Mouse (Mus musculus): Measurements from ENCODE around the gene Gtf2a1l.
A peak's percentile ranks its signal among the peaks of the same experiment; 100 is the strongest.

Gene Gtf2a1l

DNA sequence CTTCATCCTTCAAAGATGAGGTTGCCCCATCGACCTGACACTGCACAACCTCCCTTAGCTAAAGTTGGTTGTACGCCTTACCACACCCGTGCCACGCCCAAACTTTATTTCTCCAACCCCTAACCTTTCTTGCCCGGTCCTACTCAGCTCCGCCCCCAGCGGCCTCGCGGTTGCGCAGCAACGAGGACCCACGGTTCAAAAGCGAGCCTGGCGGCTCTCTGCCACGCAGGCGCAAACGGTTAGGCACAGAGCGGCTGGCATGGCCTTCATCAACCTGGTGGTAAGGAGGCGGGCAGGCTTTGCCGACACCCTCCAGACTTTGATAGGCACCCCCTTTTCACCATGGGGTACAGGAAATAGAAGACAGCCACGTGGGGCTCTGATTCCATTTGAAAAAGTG lies at the start of gene Gtf2a1l:
Gene Gtf2a1l (plus strand): TSS at position 209 of the 400 bp plus-strand sequence.
- peak; percentile 6 for DNase-seq (ENCODE audit: low spot score)

DNA sequence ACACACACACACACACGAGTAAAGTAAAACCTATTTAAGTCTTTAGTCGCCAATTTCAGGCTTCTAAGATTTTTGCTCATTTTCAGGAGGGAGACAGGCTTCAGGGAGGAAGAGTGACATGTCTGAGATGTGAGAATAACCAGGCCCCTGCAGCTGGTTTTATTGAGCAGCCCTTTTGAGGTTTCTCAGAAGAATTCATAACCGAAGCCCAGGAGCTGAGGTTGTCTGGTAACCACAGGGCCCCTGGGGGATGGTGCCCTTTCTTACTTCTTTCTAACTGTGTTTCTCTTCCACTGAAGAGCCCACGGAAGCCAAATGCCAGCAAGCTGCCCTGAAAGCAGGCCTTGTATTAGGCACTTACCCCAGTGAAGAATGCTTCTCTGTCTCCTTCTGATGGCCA lies 47.5 kb upstream of the Gtf2a1l start:
- DNase-seq (ENCODE audit: low spot score) = no peak

DNA sequence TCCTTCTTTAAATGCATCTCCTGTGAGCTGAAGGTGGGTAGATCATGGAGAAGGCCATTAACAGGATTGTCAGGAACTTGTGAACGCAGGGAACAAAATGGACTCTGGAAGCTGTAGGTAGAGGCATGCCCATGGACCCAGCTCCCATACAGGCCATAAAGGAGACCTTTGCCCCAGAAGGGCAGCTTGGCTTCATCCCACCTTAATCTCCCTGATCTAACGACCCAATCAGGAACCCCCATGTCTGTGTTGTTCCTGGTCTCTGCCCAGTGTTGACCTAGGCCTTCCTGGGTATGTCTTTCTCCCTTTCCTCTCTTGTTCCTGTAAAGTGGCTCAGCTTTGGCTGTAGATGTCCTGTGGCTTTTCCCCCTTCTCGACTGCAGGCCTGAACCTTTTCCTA lies 47.1 kb upstream of the Gtf2a1l start:
- DNase-seq (ENCODE audit: low spot score) = no peak

DNA sequence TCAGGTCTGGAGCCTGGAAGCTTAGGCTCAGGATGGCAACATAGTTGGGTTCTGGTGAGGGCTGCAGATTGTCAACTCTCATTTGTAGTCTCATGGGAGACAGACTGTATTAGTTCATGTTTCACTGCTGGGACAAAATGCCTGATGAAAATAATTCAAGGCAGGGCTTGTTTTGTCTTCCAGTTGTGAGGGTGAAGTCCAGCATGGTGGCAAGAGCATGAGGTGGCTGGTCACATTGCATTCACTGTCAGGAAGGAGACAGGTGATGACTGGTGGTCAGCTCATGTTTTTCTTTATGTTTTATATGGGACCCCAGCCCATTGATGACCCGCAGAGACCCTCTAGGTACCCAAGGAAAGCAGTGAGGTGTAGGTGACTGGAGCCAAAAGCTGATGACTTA lies 45.7 kb upstream of the Gtf2a1l start:
- DNase-seq (ENCODE audit: low spot score) = no peak

DNA sequence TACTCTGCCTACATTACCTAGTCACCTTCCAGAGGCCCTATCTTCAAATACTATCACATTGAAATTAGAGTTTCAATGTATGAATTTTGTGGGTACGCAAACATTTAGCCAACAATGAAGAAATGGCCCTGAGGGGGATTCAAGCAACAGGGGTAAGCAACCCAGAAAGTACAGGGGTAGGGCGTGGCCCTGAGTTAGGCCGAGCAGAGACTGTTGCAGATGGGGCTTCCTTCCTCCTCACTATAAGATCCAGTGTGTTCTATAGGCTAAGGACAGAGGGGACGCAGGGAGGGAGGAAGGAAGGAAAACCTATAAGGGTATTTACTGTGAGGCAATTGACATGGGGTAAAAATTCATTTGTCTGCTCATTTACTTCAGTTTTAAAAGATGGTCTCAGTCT lies 44.1 kb upstream of the Gtf2a1l start:
- no peak for DNase-seq (ENCODE audit: low spot score)

DNA sequence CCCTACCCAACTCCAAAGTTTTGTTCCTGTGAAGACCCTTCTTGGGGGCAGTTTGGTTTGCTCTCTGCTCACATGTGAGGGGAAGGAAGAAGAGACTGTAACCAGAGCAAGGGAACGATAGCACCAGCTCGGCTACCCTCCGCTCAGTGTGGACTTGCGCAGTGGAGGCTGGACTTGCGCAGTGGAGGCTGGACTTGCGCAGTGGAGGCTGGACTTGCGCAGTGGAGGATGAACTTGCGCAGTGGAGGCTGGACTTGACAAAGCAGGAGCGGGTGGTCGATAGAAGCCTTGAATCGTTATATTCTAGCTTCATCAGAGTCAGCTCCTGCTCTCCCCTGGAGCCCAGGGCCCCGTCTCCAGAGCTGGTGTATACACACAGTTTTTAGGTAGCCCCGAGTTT lies 43.1 kb upstream of the Gtf2a1l start:
- DNase-seq (ENCODE audit: low spot score) = no peak

DNA sequence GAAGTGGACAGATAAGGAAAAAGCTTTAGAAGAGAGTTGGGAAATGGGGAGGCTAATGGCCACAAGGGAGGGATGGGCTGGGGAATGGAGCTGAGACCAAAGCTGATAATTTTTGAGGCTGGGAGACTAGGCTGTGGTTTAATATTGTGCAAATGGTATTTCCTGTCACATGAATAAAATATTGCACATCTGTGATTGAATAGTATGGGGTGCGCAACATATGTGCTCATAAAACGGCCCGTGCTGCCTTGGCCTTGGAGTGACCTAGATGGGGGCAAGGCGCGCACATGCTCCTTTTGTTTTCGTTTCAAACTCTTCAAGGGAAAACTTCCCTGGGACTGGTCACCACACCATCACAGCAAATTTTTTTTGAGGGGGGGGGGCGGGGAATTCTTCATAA lies 42.5 kb upstream of the Gtf2a1l start:
- DNase-seq (ENCODE audit: low spot score) = no peak

DNA sequence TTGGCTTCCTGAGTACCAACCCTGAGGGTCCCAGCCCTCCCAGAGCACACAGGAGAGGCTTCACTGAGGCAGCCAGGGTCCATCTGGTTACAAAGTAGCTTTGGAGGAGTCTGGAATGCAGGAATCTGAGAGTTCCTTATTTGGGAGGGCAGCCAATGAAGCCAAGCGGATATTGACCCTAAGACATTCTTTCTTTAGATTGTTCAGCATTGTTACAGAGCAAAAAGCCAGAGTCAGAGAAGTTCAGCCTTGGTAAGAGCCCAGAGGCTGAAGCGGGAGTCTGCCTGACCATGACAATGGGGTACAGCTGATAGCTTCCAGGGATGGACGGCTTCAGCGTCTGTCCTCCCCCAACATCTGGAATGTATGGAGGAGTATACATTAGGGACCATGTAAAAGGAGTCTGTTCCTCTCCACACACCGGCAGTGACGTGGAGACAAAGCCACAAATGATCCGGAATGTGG lies 42.1 kb upstream of the Gtf2a1l start:
- no peak for DNase-seq (ENCODE audit: low spot score)

DNA sequence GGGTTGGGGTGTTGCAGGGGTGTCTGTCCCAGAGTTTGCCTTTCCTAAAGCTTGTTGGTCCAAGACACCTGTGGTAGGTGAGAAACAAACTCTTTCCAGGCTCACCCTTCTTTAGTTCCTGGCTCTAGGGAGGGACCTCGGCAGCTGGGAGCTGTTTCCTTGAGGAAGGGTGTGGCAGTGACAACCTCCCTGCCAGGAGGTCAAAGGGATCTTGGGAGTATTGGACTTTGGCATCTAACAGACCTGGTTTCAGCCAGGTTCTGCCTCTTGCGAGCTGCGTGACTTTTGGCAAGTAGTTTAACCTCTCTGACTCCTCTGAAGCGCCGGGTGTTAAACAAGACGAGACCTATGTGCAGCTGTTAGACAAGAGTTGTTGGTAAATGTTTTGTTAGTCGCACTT lies 41.3 kb upstream of the Gtf2a1l start:
- DNase-seq (ENCODE audit: low spot score) = no peak

DNA sequence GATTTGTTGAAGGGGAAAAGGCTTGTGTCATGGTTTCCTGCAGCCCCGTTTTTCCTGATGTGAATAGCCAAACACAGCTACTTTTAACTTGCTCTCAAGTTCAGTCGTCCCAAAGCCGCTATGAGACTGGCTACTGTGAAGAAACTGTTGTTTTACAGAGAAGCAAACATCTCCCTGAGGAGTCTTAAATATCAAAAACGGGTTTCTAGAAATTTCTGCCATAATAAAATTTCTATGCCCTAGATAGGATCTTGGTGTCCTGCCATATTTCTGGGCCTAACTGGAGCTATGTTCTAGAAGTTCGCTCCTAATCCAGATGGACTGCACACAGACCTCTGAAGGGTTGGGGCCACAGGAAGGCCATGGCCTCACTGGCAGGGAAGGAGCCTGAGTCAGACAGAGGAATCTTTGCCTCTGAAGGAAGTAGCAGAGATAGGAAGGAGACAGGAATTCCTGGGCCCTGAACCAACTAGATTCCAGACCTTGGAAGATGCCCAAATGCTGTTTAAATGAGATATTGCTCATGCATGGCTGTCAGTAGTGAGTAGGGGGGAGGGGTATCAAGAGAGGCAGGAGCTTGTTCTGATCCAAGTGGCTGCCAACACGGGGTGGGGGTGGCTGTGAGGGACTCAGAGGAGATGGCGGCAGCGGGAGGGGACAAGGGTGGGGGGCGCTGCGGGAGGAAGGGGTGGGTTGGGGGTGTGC lies 39.6 kb upstream of the Gtf2a1l start:
- DNase-seq (ENCODE audit: low spot score) = peak; percentile 38

DNA sequence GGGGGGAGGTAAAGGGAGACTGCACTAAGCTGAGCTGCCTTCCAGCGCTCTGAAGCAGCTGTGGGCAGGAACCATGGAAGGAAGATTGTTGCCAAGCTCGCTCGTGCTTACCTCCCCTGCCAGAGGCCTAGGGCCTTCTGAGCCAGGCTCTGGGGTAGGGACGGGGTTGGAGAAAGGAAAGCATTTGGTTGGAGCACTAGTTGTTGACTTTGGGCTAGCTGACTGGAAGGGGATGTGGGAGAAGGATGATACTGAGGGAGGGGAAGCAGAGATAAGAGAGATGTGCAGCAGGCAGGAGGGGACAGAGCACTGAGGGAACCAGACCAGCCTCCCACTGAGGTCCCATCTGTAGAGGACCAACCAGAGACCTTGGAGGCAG lies 39.1 kb upstream of the Gtf2a1l start:
- no peak for DNase-seq (ENCODE audit: low spot score)

DNA sequence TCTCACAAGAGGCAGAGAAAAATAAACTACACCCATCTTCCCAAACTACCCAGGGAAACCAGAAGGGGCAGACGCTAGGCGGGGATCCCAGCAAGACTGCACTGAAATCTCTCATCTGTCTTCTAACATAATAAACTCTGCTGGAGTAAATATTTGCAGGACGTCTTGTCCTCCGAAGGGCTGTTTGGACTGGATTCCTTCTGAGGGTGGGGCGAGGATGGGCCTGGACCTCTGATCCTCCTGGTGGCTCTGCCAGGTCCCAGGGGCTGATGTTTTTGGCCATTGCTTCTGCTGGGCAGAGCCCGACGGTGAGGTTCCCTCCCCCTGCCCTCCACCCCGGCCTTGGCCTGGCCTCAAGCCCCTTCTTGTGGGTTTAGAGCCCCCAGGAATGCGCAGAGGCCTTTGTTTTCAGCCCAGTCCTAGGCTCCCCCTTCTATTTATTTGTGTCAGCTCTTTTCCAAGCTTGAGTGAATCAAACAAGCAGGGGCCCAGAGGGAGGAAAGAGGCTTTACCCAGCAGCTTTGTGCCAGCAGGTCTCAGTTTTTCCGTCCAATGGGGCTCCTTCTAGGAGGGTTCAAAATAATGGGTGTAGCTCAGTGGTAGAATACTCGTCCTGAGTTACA lies 38.4 kb upstream of the Gtf2a1l start:
- DNase-seq (ENCODE audit: low spot score) = peak; percentile 41

DNA sequence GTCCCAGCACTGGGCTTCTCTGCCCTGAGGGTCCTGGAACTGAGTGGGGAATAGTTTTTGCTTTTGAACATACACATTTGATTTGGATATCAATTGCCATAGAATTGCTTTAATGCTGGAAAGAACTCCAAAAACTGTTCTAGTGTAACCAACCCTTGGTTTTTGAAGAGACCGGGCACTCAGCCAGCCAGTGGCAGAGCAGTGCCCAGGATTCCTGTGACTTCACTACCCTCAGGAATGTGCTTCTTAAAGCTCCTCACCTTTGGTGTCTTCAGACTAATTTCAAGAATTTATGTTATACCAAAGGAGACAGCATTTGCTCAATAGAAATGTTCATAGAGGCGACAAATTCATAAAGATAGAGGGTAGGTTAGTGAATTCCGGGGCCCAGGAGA lies 37.9 kb upstream of the Gtf2a1l start:
- DNase-seq (ENCODE audit: low spot score) = no peak

DNA sequence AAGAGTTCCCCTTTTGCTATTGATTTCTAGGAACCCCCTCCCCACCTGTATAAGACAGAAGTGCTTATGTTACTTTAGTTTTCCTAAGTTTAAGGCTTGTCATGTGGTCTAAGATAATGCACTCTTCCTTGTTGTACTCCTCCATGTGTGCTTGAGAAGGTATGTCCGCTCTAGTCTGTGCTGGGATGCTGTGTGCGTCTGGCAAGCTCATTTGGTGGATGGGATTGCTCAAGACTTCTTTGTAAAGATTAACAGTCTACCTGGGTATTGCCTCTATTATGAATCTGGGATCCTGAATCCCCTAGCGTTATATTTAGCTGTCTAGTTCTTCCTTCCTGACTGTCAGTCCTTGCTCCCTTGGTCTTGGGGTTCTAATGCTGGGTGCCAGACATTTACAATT lies 35.8 kb upstream of the Gtf2a1l start:
- DNase-seq (ENCODE audit: low spot score) = no peak

DNA sequence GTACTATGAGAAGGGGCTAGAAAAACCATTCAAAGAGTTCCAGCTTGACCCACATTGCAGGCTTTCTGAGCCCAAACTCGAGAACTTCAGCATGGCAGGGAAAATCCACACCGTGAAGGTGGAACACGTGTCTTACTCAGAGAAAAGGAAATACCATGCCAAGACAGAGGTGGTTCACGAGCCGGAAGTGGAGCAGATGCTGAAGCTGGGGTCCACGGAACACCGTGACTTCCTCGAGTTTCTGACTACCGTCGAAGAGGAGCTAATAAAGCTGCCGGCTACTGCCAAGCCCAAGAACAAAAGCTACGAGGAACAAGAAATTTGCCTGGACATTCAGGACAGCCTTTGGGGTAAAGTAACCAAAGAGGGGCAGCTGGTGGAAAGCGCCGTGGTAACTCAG lies 32.4 kb upstream of the Gtf2a1l start:
- no peak for DNase-seq (ENCODE audit: low spot score)

DNA sequence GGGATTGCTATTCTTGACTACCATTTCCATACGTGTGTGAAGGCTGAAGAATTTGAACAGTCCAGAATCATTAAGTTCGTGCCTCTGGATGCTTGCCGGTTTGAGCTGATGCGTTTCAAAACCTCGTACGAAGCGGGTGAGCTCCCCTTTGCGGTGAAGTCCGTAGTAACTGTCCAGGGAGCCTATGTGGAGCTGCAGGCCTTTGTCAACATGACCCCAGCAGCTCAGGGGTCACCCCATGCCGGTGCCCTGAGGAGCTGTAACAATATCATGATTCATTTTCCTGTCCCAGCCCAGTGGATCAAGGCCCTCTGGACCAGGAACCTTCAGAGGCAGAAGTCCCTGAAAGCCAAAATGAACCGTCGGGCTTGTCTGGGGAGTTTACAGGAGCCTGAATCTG lies 31.9 kb upstream of the Gtf2a1l start:
- no peak for DNase-seq (ENCODE audit: low spot score)

DNA sequence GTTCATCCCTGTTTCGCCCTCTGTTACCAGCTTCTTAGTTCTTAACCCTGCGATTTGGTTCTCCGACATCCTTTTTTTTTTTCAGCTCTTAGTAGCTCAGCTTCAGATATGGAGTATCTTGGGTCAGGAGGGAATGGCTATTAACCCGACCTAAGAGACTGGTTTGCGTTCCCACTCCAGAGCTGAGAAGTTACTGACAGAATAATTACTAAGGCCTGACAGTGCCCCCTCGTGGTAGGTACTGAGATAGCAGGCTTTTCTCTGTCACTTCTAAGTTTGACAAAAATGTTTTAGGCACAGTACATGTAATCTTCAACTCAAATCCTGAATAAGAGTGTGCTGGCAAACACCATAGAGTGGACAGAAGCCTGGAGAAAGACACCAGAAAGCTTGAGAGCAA lies 27.4 kb upstream of the Gtf2a1l start:
- peak; percentile 72 for DNase-seq (ENCODE audit: low spot score)

DNA sequence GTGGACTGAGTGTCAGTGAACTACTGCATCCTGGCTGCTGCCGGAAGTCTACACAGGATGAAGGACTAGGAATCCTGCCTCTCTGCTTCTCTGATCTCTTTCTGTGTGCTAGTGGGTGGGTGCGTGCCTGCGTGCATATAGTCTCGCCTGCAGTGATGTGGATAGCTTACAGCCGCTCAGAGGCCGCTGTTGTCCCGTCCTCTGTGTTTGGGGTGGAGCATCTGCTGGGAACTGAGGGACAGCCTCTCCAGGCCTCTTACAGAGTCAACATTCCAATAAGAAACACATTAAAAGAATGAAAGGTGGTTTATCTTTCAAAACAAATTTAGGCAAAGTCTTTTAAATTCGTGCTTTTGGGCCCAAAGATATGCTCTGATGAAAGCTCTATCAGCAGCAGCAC lies 26.6 kb upstream of the Gtf2a1l start:
- no peak for DNase-seq (ENCODE audit: low spot score)

DNA sequence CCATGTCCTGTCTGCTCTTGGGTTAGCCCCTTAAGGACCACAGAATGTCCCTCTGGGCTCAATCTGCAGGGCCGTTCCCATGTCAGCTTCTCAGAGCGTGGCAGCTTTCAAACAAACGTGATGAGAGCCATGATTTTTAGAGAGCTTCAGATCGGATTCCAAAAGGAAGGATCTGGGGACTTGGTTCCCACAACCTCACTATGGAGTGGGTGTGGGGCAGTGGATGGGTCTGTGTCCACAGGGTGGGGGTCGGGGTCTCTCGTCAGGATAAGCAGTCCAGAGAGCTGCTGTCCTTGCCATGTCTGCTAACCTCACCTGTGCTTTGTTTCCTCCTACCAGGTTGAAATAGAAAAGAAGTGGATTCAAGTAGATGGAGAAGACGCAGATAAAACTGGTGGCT lies 23.6 kb upstream of the Gtf2a1l start:
- DNase-seq (ENCODE audit: low spot score) = no peak

DNA sequence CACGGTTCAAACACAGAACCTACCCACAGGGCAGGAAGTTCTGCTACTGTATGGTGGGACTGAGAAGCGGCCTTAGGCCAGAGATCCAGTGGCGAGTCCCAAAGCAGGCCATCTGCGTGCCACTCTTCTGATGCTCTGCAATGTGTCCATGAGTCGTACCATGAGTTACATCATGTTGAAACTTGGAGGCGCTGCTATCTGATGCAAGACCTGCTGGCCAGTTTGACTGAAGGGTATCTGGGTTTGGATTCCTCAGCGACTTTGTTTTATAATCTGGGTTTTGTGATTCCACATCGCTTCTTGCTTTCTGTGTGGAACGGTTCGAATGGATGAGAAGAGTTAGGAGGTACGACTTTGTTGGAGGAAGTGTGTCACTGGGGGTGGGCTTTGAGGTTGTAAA lies 23.2 kb upstream of the Gtf2a1l start:
- no peak for DNase-seq (ENCODE audit: low spot score)

DNA sequence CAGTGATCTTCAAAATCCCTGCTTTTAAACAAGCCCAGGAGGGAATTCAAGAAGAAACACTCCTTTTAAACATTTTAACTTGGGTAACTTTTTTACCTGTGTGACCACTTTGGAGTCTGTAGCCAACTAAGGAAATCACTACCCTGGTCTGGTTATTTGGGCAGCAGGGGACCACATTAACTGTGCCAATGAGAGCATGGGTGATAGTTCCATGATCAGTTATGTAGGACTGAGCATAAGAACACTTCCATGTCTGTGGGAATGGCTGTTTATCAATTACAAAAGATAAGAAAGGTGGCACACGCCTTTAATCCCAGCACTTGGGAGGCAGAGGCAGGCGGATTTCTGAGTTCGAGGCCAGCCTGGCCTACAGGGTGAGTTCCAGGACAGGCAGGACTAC lies 21.3 kb upstream of the Gtf2a1l start:
- no peak for DNase-seq (ENCODE audit: low spot score)

DNA sequence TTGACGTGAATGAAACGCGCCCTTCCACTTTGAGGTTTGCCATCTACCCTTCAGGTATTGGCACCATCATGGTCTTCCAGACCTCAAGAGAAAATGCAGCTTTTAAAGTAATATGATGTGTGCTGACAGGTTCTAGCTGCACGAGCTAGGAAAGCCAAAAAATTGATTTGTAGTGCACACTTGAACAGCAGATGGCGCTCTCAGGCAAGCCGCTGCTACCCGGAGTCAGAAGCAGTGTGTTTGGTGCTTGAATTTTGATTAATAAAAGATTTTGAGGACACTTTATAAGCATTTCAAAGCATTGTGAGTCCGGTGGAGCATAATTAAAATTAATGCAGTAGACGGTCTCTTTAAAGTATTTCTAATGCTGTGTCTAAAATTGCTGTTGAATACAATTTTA lies 16.4 kb upstream of the Gtf2a1l start:
- DNase-seq (ENCODE audit: low spot score) = peak; percentile 61

DNA sequence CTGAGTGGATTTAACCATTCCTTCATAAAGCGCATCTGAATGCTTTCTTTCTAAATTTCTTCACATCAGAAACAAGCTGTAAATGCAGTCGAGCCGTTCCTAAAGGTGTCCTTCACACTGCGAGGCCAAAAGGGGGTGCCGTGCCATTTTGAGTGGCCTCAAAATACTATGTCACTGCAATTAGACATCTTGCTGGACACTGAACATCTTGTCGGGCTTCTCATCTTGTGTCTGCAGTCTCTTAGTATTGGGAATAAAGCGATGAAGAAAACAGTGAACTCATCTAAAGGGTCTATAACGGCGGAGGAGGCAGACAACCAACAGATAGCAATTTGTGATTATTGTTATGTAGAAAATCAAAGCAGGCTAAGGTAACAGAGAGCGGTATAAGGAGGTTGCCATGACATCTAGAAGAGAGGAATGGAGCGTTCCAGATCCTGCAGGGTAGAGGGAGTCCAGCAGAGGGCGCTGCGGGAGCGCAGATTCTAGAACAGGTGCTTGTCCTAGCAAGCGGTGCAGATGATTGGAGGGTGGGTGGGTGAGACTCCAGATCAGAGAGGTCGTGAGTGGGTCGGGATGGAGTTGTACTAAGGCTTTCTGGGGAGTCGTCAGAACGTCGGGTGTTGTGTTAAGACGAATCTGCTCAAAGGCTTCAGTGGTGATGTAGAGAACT lies 15.6 kb upstream of the Gtf2a1l start:
- DNase-seq (ENCODE audit: low spot score) = peak; percentile 72

DNA sequence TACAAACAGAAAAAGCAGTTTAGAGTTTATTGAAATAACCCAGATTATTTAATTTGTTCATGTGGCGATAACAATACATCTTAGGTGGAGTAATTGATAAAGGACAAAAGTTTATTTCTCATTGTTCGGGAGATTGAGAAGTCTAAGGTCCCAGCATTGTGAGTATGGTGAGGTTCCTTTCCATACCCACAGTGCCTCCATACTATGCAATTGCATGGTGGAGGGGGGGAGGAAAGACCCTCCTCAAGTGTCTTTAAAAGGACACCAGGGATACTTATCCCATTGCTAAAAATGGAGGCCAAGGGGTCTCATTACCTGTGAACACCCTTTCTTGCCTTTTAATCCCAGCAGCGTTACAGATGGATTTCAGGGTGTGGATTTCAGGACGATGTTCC lies 15.1 kb upstream of the Gtf2a1l start:
- no peak for DNase-seq (ENCODE audit: low spot score)
